ENCODE assay signal across 11 mouse cellular contexts in the genomic region with DNA sequence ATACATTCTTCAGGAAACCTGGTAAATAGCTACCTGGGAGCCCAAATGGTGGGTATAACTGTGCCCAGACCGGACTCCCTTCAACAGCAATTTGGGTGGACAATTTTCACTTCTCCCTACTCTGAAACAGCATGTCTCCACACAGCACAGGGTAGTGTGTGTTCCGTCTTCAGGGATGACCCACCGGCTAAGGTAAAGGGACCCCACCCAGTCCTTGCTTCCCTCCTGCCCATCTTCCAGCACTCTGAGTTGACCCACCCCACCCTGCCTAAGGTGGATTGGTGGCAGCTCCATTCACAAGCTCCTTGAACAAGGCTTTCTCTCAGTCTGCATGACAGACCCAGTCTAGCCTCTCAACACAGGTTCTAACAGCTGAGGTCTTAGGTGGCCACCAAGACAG. TPM values are rescaled to one million over a fixed set of nuclear protein-coding genes. Genes with fewer than 3 reads are reported as not detected.
DNase-seq lines count a peak whose midpoint lies in the region; ATAC-seq and TF ChIP-seq lines count a peak whose summit lies in the region.
"Had no signal": no experiment of that assay in that cellular context is flagged by ENCODE, and none has a peak within 500 bp of the region (broad histone marks: within the 10 kb centered on the region; RNA-seq: fewer than 3 reads in every experiment).

No protein-coding gene starts in this region.

- H3K9ac ChIP-seq in forebrain, embryonic 13.5 days: peak overlapping the region; percentile 18; the same call in 1 of the 2 replicates
- H3K9ac ChIP-seq in forebrain, postnatal 0 days: no peak overlapping the region
- peak overlapping the region; percentile 21; the same call in 1 of the 2 replicates for H3K9ac ChIP-seq in lung, embryonic 16.5 days (ENCODE audit: low read length)
- no peak overlapping the region for H3K9ac ChIP-seq in liver, embryonic 14.5 days (replicated peaks)
- H3K9ac ChIP-seq in stomach, embryonic 16.5 days (ENCODE audit: low read length): 0 out of 2 replicates have a peak overlapping the region, but pooled peaks have one; percentile 36

- no peak overlapping the region for H3K4me3 ChIP-seq in forebrain, embryonic 13.5 days
- H3K4me3 ChIP-seq in forebrain, postnatal 0 days (ENCODE audit: low read depth, low read length): no peak overlapping the region
- H3K4me3 ChIP-seq in lung, embryonic 16.5 days (ENCODE audit: low read length): no peak overlapping the region
- no peak overlapping the region for H3K4me3 ChIP-seq in liver, embryonic 14.5 days (ENCODE audit: insufficient read depth in 1 of 2, low read depth in 2 of 2, low read length in 2 of 2)
- no peak overlapping the region for H3K4me3 ChIP-seq in stomach, embryonic 16.5 days (replicated peaks; ENCODE audit: low read length)

- peak overlapping the region; percentile 99 for H3K27ac ChIP-seq in forebrain, embryonic 13.5 days
- no peak overlapping the region for H3K27ac ChIP-seq in forebrain, postnatal 0 days (ENCODE audit: low read depth, low read length)
- peak overlapping the region; percentile 87 for H3K27ac ChIP-seq in lung, embryonic 16.5 days (ENCODE audit: low read length)
- H3K27ac ChIP-seq in liver, embryonic 14.5 days: no peak overlapping the region
- H3K27ac ChIP-seq in stomach, embryonic 16.5 days (ENCODE audit: low read length): peak overlapping the region; percentile 83

- H3K9me3 ChIP-seq in forebrain, embryonic 13.5 days (replicated peaks): no peaks in the 10 kb centered on the region
- no peaks in the 10 kb centered on the region for H3K9me3 ChIP-seq in forebrain, postnatal 0 days (ENCODE audit: low read length)
- no peaks in the 10 kb centered on the region for H3K9me3 ChIP-seq in lung, embryonic 16.5 days (ENCODE audit: control insufficient read depth, low read length)
- no peaks in the 10 kb centered on the region for H3K9me3 ChIP-seq in liver, embryonic 14.5 days (ENCODE audit: control insufficient read depth, low read length)
- no peaks in the 10 kb centered on the region for H3K9me3 ChIP-seq in stomach, embryonic 16.5 days (replicated peaks; ENCODE audit: control insufficient read depth, low read length)

- H3K4me1 ChIP-seq in forebrain, embryonic 13.5 days: peaks cover 80% of the 10 kb centered on the region
- peaks cover 27% of the 10 kb centered on the region for H3K4me1 ChIP-seq in forebrain, postnatal 0 days (ENCODE audit: insufficient read depth)
- H3K4me1 ChIP-seq in lung, embryonic 16.5 days (replicated peaks; ENCODE audit: control insufficient read depth, insufficient read depth, low read length): peaks cover 54% of the 10 kb centered on the region
- peaks cover 0 to 11% of the 10 kb centered on the region in 2 experiments; a peak in 2 of 4 replicates for H3K4me1 ChIP-seq in liver, embryonic 14.5 days (replicated peaks; ENCODE audit: control insufficient read depth in 2 of 2, insufficient read depth in 2 of 2, low read length in 1 of 2)
- H3K4me1 ChIP-seq in stomach, embryonic 16.5 days (ENCODE audit: control insufficient read depth, insufficient read depth, low read length): peaks cover 57% of the 10 kb centered on the region

- 96% methylated on average over 3 of the region's 3 CpGs for WGBS in forebrain, embryonic 13.5 days
- 89% methylated on average over 3 of the region's 3 CpGs for WGBS in forebrain, postnatal 0 days
- whole genome bisulfite sequencing in lung, embryonic 16.5 days: 63% methylated on average over 3 of the region's 3 CpGs
- WGBS in liver, embryonic 14.5 days (ENCODE audit: insufficient replicate concordance): 41% methylated on average over 3 of the region's 3 CpGs
- 60% methylated on average over 3 of the region's 3 CpGs for WGBS in stomach, embryonic 16.5 days

- no peak for TF ChIP-seq EP300 in liver, embryonic 14.5 days (IDR thresholded peaks at IDR 0.05; ENCODE audit: low read depth)

- no peak overlapping the region for H3K4me2 ChIP-seq in forebrain, embryonic 13.5 days
- no peak overlapping the region for H3K4me2 ChIP-seq in forebrain, postnatal 0 days (ENCODE audit: low read depth)
- no peak overlapping the region for H3K4me2 ChIP-seq in lung, embryonic 16.5 days (ENCODE audit: low read depth, low read length)
- H3K4me2 ChIP-seq in liver, embryonic 14.5 days (ENCODE audit: low read depth): peak overlapping the region; percentile 6; the same call in 1 of the 2 replicates
- H3K4me2 ChIP-seq in stomach, embryonic 16.5 days (ENCODE audit: low read depth, low read length): peak overlapping the region; percentile 22; the same call in 1 of the 2 replicates

- peaks cover 75% of the 10 kb centered on the region for H3K36me3 ChIP-seq in forebrain, embryonic 13.5 days (ENCODE audit: poor library complexity, severe bottlenecking)
- 0 out of 2 replicates have a peak, but pooled peaks cover 3% of the 10 kb centered on the region for H3K36me3 ChIP-seq in forebrain, postnatal 0 days (ENCODE audit: insufficient read depth)
- H3K36me3 ChIP-seq in lung, embryonic 16.5 days (ENCODE audit: control insufficient read depth, insufficient read depth, low read length): peaks cover 46% of the 10 kb centered on the region
- H3K36me3 ChIP-seq in liver, embryonic 14.5 days (replicated peaks; ENCODE audit: control insufficient read depth, insufficient read depth, low read depth): no peaks in the 10 kb centered on the region
- H3K36me3 ChIP-seq in stomach, embryonic 16.5 days (ENCODE audit: control insufficient read depth, insufficient read depth, low read length): peaks cover 24% of the 10 kb centered on the region

- no peaks in the 10 kb centered on the region for H3K27me3 ChIP-seq in forebrain, embryonic 13.5 days
- no peaks in the 10 kb centered on the region for H3K27me3 ChIP-seq in forebrain, postnatal 0 days (ENCODE audit: insufficient read depth, low read length)
- no peaks in the 10 kb centered on the region for H3K27me3 ChIP-seq in lung, embryonic 16.5 days (ENCODE audit: control insufficient read depth, insufficient read depth, low read depth, low read length)
- H3K27me3 ChIP-seq in liver, embryonic 14.5 days (ENCODE audit: control insufficient read depth, insufficient read depth, low read length): no peaks in the 10 kb centered on the region; the same call in 1 of the 2 replicates
- no peaks in the 10 kb centered on the region for H3K27me3 ChIP-seq in stomach, embryonic 16.5 days (ENCODE audit: control insufficient read depth, insufficient read depth, low read length)

- no peak for TF ChIP-seq CTCF in forebrain, postnatal 0 days (IDR thresholded peaks at IDR 0.05; ENCODE audit: low read depth)
- no peak for TF ChIP-seq CTCF in liver, embryonic 14.5 days (IDR thresholded peaks at IDR 0.05; ENCODE audit: low read depth)

- no peak for ATAC-seq in forebrain, embryonic 13.5 days
- ATAC-seq in forebrain, postnatal 0 days: no peak
- ATAC-seq in lung, embryonic 16.5 days (ENCODE audit: low read depth): no peak
- ATAC-seq in liver, embryonic 14.5 days (ENCODE audit: insufficient read depth): no peak
- no peak for ATAC-seq in stomach, embryonic 16.5 days (ENCODE audit: insufficient read depth, low FRiP score)
- ATAC-seq in erythroid progenitor cell, adult 5-6 weeks (replicated peaks; ENCODE audit: low FRiP score, poor library complexity, severe bottlenecking): no peak

- DNase-seq in forebrain, postnatal 0 days: no peak
- no peak for DNase-seq in lung, postnatal 36 days
- no peak for DNase-seq in liver, embryonic 14.5 days (ENCODE audit: low read depth in 3 of 3, low spot score in 3 of 3)
- no peak for DNase-seq in adrenal gland, adult 2 months
- DNase-seq: cerebellum, postnatal 10 days; left cerebral cortex, postnatal 4 days; thymus, adult 18-20 months had no signal

RNA-seq across cellular contexts. Expression of gene Notch1, which starts 33.6 kb away (rescaled TPM):
- 28.1 and 32.8 TPM in 2 replicates for polyA plus RNA-seq in forebrain, embryonic 13.5 days (2015; fragmentation: Nextera tagmentation; extraction: Ambion mirVana)
- 23.8 and 38.7 TPM in 2 replicates for total RNA-seq in forebrain, postnatal 0 days (2014; rRNA removed)
- 5.0 and 6.8 TPM in 2 replicates for polyA plus RNA-seq in forebrain, postnatal 0 days (2015; fragmentation: Nextera tagmentation; extraction: Ambion mirVana)
- 20.5 and 22.0 TPM in 2 replicates for polyA plus RNA-seq in lung, embryonic 16.5 days (2015; fragmentation: Nextera tagmentation; extraction: Ambion mirVana)
- polyA plus RNA-seq in liver, embryonic 14.5 days (2012; rRNA removed): 1.7 and 1.8 TPM in 2 replicates
- polyA plus RNA-seq in liver, embryonic 14.5 days (2014; fragmentation: Nextera tagmentation; extraction: Ambion mirVana): 2.1 and 2.3 TPM in 2 replicates
- polyA plus RNA-seq in stomach, embryonic 16.5 days (2015; fragmentation: Nextera tagmentation; extraction: Ambion mirVana): 14.1 and 15.4 TPM in 2 replicates
- total RNA-seq in adrenal gland, adult 2 months (2021): 10 to 100 TPM; 17.6 to 21.1 TPM
- 37.1 and 49.2 TPM in 2 replicates for polyA plus RNA-seq in adrenal gland, adult 2 months (2012; rRNA removed)
- total RNA-seq in erythroid progenitor cell, adult 5-6 weeks (2015; ENCODE audit: low replicate concordance): 5.4 and 9.0 TPM in 2 replicates
- 1.5 and 6.0 TPM in 2 replicates for total RNA-seq in erythroid progenitor cell, adult 5-6 weeks (2017; ENCODE audit: low replicate concordance)

RNA-seq across cellular contexts. Expression of gene Sec16a, which starts 37.8 kb away (rescaled TPM):
- 16.9 and 22.5 TPM in 2 replicates for polyA plus RNA-seq in forebrain, embryonic 13.5 days (2015; fragmentation: Nextera tagmentation; extraction: Ambion mirVana)
- total RNA-seq in forebrain, postnatal 0 days (2014; rRNA removed): 52.6 and 65.6 TPM in 2 replicates
- 9.0 and 10.9 TPM in 2 replicates for polyA plus RNA-seq in forebrain, postnatal 0 days (2015; fragmentation: Nextera tagmentation; extraction: Ambion mirVana)
- 21.8 and 23.2 TPM in 2 replicates for polyA plus RNA-seq in lung, embryonic 16.5 days (2015; fragmentation: Nextera tagmentation; extraction: Ambion mirVana)
- 9.4 and 10.5 TPM in 2 replicates for polyA plus RNA-seq in liver, embryonic 14.5 days (2012; rRNA removed)
- 9.3 and 10.7 TPM in 2 replicates for polyA plus RNA-seq in liver, embryonic 14.5 days (2014; fragmentation: Nextera tagmentation; extraction: Ambion mirVana)
- 28.2 and 31.5 TPM in 2 replicates for polyA plus RNA-seq in stomach, embryonic 16.5 days (2015; fragmentation: Nextera tagmentation; extraction: Ambion mirVana)
- total RNA-seq in adrenal gland, adult 2 months (2021): 10 to 100 TPM; 46.4 to 70.8 TPM
- polyA plus RNA-seq in adrenal gland, adult 2 months (2012; rRNA removed): 70.1 and 84.9 TPM in 2 replicates
- 13.0 TPM in 2 replicates for total RNA-seq in erythroid progenitor cell, adult 5-6 weeks (2015; ENCODE audit: low replicate concordance)
- total RNA-seq in erythroid progenitor cell, adult 5-6 weeks (2017; ENCODE audit: low replicate concordance): 7.3 and 15.7 TPM in 2 replicates

Comparison
In these comparisons a context has a peak if more than half of its experiments do, and no peak if none do; other contexts are left out.
1. H3K27ac ChIP-seq: peak in forebrain, embryonic 13.5 days (single experiment), lung, embryonic 16.5 days (single experiment) and stomach, embryonic 16.5 days (single experiment); none in forebrain, postnatal 0 days (single experiment) and liver, embryonic 14.5 days (single experiment).
2. H3K9ac ChIP-seq: peak in forebrain, embryonic 13.5 days (single experiment), lung, embryonic 16.5 days (single experiment) and stomach, embryonic 16.5 days (single experiment); none in forebrain, postnatal 0 days (single experiment) and liver, embryonic 14.5 days (single experiment).
3. H3K4me2 ChIP-seq: peak in liver, embryonic 14.5 days (single experiment) and stomach, embryonic 16.5 days (single experiment); none in forebrain, embryonic 13.5 days (single experiment), forebrain, postnatal 0 days (single experiment) and lung, embryonic 16.5 days (single experiment).